Mouse (Mus musculus) hindbrain, embryonic 11.5 days (tissue): Measurements from ENCODE around the gene Pde5a. TPM values are rescaled to one million over a fixed set of nuclear protein-coding genes. Genes with fewer than 3 reads are reported as not detected.
A peak's percentile ranks its signal among the peaks of the same experiment; 100 is the strongest.

Source experiments
- ATAC-seq: fragments of 200-750 bp; cut with Nextera tagmentation; 2 replicates; pipeline ENCODE4 v1.8.0; 2017; ENCODE audit warnings: mild to moderate bottlenecking, moderate TSS enrichment, moderate library complexity; ENCODE audit not compliant: low FRiP score
- DNase-seq: peaks from one replicate; pipeline ENCODE4 v3.0.0-alpha.2; 2015; ENCODE audit warnings: low spot score
- H3K27ac ChIP-seq: fragments of 300-500 bp; sonication (generic); 2 replicates; pipeline ENCODE4 v1.5.1; 2014; ENCODE audit warnings: mild to moderate bottlenecking, low read depth, low read length
- H3K27me3 ChIP-seq: fragments of 300-500 bp; sonication (generic); 2 replicates; pipeline ENCODE4 v1.6.1; 2014; ENCODE audit warnings: mild to moderate bottlenecking, low read length, moderate library complexity, mixed read lengths; ENCODE audit not compliant: control insufficient read depth, insufficient read depth
- H3K36me3 ChIP-seq: fragments of 300-500 bp; sonication (generic); 2 replicates; pipeline ENCODE4 v1.6.1; 2014; ENCODE audit warnings: mild to moderate bottlenecking, low read length, moderate library complexity, mixed read lengths; ENCODE audit not compliant: control insufficient read depth, insufficient read depth
- H3K4me1 ChIP-seq: fragments of 300-500 bp; sonication (generic); replicated peaks from 2 replicates; pipeline ENCODE4 v1.6.1; 2014; ENCODE audit warnings: low read length, mixed read lengths; ENCODE audit not compliant: control insufficient read depth, insufficient read depth
- H3K4me2 ChIP-seq: fragments of 300-500 bp; sonication (generic); replicated peaks from 2 replicates; pipeline ENCODE4 v1.6.1; 2014; ENCODE audit warnings: mild to moderate bottlenecking, low read depth, low read length
- H3K4me3 ChIP-seq: fragments of 300-500 bp; sonication (generic); 2 replicates; pipeline ENCODE4 v1.5.1; 2014; ENCODE audit warnings: low read depth, low read length
- H3K9ac ChIP-seq: fragments of 300-500 bp; sonication (generic); 2 replicates; pipeline ENCODE4 v1.6.1; 2014; ENCODE audit warnings: low read depth, low read length
- H3K9me3 ChIP-seq: fragments of 300-500 bp; sonication (generic); 2 replicates; pipeline ENCODE4 v1.6.1; 2016; ENCODE audit warnings: low read length; ENCODE audit not compliant: control insufficient read depth
- WGBS: fragments of 180-500 bp; shearing (Covaris S2); extraction: QIAGEN DNeasy Blood & Tissue Kit; methylation state at CpG from one replicate; pipeline ENCODE4 v1.1.7; 2014; 5-methylcytosine and 5-hydroxymethylcytosine counted together
- polyA plus RNA-seq: library from polyadenylated mRNA; unstranded; fragments of >200 nt; fragmentation: Nextera tagmentation; extraction: Ambion mirVana; gene quantifications from 2 replicates; pipeline ENCODE4 v1.2.1, GENCODE M21; 2014

The Pde5a gene
- polyA plus RNA-seq, 1 experiment from 2014 or later = 8.1 TPM

DNA sequence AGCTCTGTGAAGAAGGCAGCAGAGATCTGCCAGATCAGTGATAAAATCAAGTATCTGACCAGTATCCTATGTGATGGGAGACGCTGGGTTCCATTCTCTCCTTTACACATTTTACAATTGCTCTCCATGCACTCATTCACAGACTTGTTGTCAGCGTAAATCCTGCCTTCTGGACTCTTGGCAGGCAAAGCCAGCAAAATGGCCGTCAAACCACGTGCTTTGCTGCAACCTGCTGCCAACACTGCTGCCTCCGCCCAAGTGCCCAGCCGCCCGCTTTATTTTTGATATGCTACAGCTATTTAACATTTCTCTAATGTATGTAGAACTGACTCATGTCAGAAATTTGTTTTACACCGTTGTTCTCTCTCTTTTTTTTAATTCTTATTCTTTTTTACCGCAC is 59.6 kb downstream of the Pde5a start:
- 98% methylated on average over 9 of the region's 9 CpGs for WGBS
- H3K27ac ChIP-seq = no peak overlapping the region

DNA sequence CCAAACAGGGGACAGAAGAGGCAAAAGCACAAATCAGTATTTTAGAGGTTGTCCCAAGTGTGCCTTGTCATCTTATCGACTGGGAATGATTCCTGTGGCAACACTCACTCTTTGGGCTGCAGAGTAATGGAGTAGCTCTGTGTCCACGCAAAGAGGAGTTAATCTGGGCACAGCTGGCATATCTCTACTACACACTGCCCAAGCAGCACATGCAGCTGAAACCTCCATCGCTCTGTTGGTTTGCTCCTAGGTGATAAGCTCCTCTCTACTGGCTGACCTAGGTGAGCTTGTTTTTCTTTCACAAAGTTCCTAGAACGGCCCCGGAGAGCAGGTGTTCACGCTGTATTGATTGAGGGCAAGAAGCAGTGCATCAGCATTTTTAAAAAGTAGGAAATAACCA is 60.8 kb downstream of the Pde5a start:
- H3K4me3 ChIP-seq = no peak overlapping the region
- no peaks in the 10 kb centered on the region for H3K36me3 ChIP-seq
- no peak for DNase-seq
- no peak overlapping the region for H3K9ac ChIP-seq
- H3K4me2 ChIP-seq = no peak overlapping the region
- WGBS = 95% methylated on average over 6 of the region's 6 CpGs
- ATAC-seq = no peak
- H3K27me3 ChIP-seq = no peaks in the 10 kb centered on the region
- H3K9me3 ChIP-seq = no peaks in the 10 kb centered on the region
- H3K4me1 ChIP-seq = no peaks in the 10 kb centered on the region
- H3K27ac ChIP-seq = no peak overlapping the region

More for the DNA sequence above, 59.6 kb downstream of the Pde5a start:
- no peaks in the 10 kb centered on the region for H3K27me3 ChIP-seq
- no peaks in the 10 kb centered on the region for H3K4me1 ChIP-seq
- no peaks in the 10 kb centered on the region for H3K36me3 ChIP-seq
- H3K4me3 ChIP-seq = no peak overlapping the region
- DNase-seq (no peak), ATAC-seq (no peak)
- no peaks in the 10 kb centered on the region for H3K9me3 ChIP-seq
- H3K9ac ChIP-seq = no peak overlapping the region
- H3K4me2 ChIP-seq = no peak overlapping the region

DNA sequence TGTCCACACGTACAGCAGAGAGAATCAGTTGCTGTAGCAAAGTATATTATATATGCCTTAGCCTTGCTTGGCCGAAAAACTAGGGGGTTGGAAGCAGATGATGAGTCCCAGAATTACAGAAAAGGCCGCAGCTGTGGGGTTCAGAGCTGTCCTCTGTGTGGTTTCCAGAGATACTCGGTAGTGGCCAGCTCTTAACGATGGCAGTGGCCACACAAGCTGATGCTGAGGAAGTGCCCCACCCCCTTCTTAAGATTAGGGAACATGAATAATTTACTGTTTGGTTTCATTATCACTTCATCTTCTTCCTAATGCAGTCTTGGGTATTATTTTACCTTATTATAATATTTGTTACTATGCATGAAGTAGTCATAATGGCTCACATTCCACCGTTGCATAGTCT is 71.3 kb downstream of the Pde5a start:
- 0 out of 2 replicates have a peak, but pooled peaks have one; percentile 59 for ATAC-seq
- Histone ChIP-seq H3K4me1 (no peaks in the 10 kb centered on the region), H3K9me3 (no peaks in the 10 kb centered on the region), H3K4me2 (no peak overlapping the region), H3K27ac (no peak overlapping the region), H3K27me3 (no peaks in the 10 kb centered on the region), H3K36me3 (no peaks in the 10 kb centered on the region), H3K9ac (no peak overlapping the region), H3K4me3 (no peak overlapping the region)
- no peak for DNase-seq
- WGBS = 79% methylated on average over 6 of the region's 6 CpGs

DNA sequence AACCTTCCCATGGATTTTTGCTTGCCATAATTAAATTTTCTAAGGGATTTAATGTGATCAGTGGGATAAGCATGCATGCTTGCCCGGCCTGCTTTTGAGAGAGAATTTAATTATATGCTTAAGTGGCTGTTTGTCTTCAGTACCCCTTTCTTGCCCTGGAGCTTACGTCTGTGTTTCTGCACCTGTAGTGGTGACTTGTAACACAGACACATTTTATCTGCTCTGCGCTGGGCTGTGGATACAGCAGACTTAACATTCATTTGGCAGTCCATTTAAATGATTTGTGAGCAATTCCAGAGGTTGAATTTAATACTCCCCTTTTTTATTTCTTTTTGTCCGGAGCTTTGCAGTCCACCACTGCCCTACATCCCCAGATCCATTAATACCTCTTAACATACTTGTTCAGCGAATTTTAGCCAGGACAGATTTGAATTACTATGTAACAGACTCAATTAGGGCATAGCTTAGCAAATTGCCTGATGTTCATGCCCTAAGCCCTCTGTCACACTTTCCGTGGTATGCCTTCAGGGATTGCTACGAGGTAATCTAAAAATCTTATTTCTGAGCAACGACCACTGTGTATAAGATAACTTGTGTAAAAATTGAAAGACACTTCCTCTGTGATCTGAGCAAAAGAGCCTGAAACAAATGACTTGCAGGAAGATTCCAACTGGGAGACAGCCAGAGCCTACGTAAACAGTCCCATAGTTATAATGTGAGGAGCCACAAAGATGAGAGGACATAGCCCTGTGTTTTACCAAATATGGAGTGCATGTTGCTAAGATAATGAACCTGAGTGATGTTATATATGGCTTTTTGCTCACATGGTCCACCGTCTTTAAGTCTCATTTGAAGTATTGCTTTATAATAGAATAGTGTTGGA is 72.0 kb downstream of the Pde5a start:
- no peaks in the 10 kb centered on the region for H3K9me3 ChIP-seq
- 71% methylated on average over 10 of the region's 10 CpGs for WGBS
- H3K36me3 ChIP-seq = no peaks in the 10 kb centered on the region
- H3K4me3 ChIP-seq = no peak overlapping the region
- DNase-seq (no peak), ATAC-seq (peak; percentile 63; the same call in 1 of the 2 replicates)
- H3K4me2 ChIP-seq = no peak overlapping the region
- no peak overlapping the region for H3K27ac ChIP-seq
- H3K4me1 ChIP-seq = no peaks in the 10 kb centered on the region
- H3K27me3 ChIP-seq = no peaks in the 10 kb centered on the region
- H3K9ac ChIP-seq = no peak overlapping the region

DNA sequence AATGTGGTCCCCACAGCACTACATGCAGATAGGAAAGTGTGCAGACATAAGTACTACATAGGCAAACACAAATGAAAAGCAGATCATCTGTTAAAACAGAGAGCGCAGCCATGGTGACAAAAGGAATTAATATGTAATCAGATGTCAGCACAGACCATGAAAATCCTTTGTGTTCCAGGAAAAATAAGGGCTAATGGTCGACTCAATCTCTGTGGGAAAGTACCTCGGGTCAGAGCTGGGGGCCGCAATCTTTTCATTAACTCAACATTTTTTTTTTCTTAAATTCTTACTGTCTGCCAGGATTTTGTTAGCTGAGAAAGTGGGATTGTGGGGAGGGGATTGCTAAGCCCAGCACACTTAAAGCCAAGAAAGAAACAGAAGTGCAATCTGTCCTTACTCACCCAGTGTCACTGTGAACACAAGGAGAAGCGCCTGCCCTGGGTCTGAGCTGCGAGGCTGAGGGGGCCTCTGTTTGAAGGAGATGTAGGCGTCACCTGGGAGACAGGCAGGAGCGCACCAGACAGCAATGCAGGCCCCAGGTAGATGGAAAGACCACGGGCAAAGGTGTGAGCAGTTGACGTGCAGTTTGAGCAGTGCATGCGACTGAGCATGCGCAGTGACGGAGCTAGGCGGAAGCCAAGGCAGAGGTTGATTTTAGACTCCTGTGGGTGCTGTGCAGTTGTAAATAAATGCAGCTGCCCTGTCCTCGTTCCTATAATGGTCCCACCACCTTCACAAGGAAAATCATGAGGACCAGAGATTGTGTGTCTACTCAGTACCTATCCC is 72.9 kb downstream of the Pde5a start:
- peak overlapping the region; percentile 30; the same call in 1 of the 2 replicates for H3K27ac ChIP-seq
- H3K36me3 ChIP-seq = no peaks in the 10 kb centered on the region
- no peaks in the 10 kb centered on the region for H3K4me1 ChIP-seq
- ATAC-seq = peak; percentile 40; the same call in 1 of the 2 replicates
- no peak overlapping the region for H3K4me3 ChIP-seq
- H3K4me2 ChIP-seq = no peak overlapping the region
- no peaks in the 10 kb centered on the region for H3K27me3 ChIP-seq
- no peak for DNase-seq
- 76% methylated on average over 15 of the region's 15 CpGs for WGBS
- H3K9me3 ChIP-seq = no peaks in the 10 kb centered on the region
- H3K9ac ChIP-seq = no peak overlapping the region

DNA sequence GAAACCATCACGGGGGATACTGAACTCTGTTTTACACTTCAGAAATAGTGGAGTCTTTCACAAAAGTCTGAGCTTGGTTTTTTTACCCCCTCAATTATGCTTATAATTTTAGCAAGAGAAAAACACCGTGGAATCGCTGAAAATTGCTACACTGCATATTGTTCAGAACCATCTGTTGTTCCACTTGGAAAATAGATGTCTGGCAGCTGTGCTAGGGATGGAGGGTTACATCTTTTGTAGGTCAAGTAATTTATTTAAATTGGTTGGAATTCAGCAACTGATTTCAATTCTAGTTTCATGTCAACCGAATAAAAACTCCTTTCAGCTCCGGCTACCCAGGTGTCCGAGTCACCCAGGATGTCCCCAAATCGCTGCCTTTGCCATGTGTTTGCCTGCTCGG is 78.6 kb downstream of the Pde5a start:
- WGBS = 88% methylated on average over 8 of the region's 8 CpGs
- no peaks in the 10 kb centered on the region for H3K27me3 ChIP-seq
- no peaks in the 10 kb centered on the region for H3K4me1 ChIP-seq
- no peak overlapping the region for H3K9ac ChIP-seq
- no peaks in the 10 kb centered on the region for H3K9me3 ChIP-seq
- H3K27ac ChIP-seq = no peak overlapping the region
- no peak for ATAC-seq
- no peak overlapping the region for H3K4me2 ChIP-seq
- no peaks in the 10 kb centered on the region for H3K36me3 ChIP-seq
- no peak overlapping the region for H3K4me3 ChIP-seq
- no peak for DNase-seq

DNA sequence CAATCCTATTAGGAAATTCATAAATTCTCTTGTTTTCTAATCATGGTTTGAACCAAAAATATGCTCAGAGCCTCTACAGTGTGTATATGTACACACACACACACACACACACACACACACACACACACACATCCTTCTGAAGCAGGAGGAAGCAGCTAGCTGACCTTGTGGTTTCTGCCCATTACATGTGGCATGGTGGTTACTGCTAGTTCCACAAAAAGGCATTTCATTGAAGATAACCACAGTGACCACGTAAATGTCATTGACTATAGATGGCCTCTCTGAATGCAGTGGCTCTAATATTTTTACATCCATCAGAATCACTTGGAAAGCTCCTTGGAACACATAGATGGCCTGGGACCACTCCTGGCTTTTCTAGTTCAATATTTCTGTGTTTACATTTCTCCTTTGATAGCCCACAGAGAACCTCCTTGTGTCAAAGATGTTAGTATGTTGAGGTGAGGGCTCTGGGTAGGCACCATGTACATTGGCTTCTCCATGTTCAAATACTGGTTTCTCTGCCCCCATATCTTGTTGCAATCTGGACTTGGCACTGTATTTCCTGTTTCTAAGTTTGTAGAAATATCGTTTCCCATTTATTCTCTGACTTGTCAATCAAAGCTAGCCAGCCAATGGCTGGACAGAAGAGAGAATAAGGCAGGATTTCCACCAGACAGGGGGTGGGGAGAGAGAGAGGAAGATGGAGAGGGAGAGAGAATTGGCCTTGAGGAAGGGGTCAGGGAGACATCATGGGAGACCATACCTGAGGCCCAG is 81.5 kb downstream of the Pde5a start:
- no peaks in the 10 kb centered on the region; the same call in 1 of the 2 replicates for H3K4me1 ChIP-seq
- H3K4me2 ChIP-seq = no peak overlapping the region
- H3K27me3 ChIP-seq = no peaks in the 10 kb centered on the region
- no peak overlapping the region for H3K9ac ChIP-seq
- 89% methylated on average over 2 of the region's 2 CpGs for whole genome bisulfite sequencing
- H3K4me3 ChIP-seq = no peak overlapping the region
- H3K9me3 ChIP-seq = no peaks in the 10 kb centered on the region
- no peak for ATAC-seq
- H3K27ac ChIP-seq = no peak overlapping the region
- no peak for DNase-seq
- no peaks in the 10 kb centered on the region for H3K36me3 ChIP-seq

DNA sequence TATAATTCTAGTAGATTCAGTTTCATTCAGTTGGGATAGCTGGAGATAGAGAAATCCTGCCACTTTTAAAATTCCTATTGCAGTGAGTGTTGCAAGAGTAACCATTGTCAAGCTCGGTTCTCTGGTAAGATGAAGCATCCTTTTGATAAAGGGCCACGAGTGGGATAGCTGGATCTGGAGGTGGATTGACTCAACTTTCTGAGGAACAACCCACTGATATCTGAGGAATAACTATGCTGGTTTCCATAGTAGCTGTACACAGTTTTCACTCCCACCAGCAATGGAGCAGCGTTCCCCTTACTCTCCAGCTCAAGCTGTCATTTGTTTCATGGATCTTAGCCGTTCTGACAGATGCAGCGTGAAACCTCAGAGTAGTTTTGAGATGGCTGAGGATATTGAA is 82.2 kb downstream of the Pde5a start:
- no peak overlapping the region for H3K4me3 ChIP-seq
- no peaks in the 10 kb centered on the region for H3K27me3 ChIP-seq

More for the DNA sequence above, 82.2 kb downstream of the Pde5a start:
- 92% methylated on average over 5 of the region's 5 CpGs for WGBS
- H3K9me3 ChIP-seq = no peaks in the 10 kb centered on the region
- H3K9ac ChIP-seq = no peak overlapping the region
- H3K4me2 ChIP-seq = no peak overlapping the region
- H3K27ac ChIP-seq = no peak overlapping the region
- H3K4me1 ChIP-seq = no peaks in the 10 kb centered on the region; the same call in 1 of the 2 replicates
- DNase-seq = no peak
- no peak for ATAC-seq
- H3K36me3 ChIP-seq = no peaks in the 10 kb centered on the region
